Mouse (Mus musculus) spleen, embryonic (tissue): ENCODE measurements at regions not wholly inside any gene's neighbourhood (a gene's known extent, or its start where the extent isn't known, plus 50 kb on each side); places are given as distances from the start of the nearest gene placed in this dataset.
"Not testable (repeated sequence)": the region's sequence is repeated elsewhere in the genome, so short reads cannot be mapped to it uniquely, and the experiment has no call there.

Experiments
- CTCF ChIA-PET: fragments of 350-600 bp; sonication (Branson Sonifier 250); formaldehyde crosslinking; loops from one replicate; lab custom pipeline; 2022; lab: Charles Lee

DNA sequence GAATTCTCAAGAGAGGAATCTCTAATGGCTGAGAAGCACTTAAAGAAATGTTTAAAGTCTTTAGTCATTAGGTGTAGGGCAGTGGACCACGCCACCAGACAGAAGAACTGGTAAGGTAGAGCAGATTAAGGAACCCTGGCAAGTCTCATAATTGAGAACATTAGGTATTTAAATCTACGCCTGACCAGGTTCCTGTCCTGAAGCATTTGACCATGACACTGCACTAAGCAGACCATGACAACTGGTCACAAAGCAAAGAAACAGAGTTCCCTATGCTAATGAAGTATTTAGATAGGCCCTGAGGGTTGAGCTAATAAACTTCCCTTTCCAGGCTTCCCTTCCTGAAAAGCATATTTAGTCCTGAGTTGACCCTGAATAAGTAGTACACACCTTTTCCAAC is 562.3 kb downstream of the Cdh11 start:
- CTCF ChIA-PET: no interaction called here

DNA sequence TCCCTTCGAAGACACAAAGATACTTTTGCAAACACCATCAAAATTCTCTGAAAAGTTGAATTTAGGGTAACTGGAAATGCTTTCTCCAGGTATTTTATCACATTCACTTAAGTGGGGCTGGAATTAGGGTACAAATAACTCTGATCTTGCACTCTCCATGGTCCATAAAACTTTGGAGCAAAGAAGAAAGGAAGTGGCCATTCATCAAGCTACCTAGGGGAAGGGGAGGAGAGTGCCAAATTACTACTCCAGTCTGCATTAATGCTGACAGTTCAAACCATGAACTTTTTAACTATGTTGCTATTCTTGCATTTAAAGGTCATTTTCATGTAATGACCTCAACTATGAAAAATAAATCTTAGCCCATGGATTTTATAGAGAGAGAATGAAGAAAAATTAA is 579.8 kb downstream of the Cdh11 start:
- CTCF ChIA-PET: no interaction called here

GRCm38 (mm10) chr8:102159541-102160197 is 625.8 kb downstream of the Cdh11 start:
- CTCF ChIA-PET: interaction anchor here (0.6 kb wide), 1 partner anchor 9 kb away, joined by 4 read pairs; no protein-coding TSS in a partner anchor

DNA sequence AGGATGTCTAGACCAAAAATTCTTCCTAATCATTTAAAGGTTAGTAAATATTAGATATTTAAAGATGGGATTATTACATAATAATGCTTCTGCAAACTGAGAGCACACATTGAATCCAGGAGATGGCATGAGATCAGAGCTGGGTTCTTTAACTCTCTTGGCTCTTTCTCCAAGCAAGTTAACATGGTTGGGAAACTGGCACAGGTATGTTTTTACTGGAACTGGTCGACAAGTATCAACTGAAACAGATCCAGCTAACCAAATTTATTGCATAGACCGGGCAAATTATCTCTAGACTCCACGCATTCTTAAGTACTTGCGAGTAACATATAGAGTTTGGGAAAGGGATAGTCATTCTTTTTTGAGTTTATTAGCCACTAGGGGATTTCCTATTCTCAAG is 666.8 kb downstream of the Cdh11 start:
- CTCF ChIA-PET: no interaction called here

DNA sequence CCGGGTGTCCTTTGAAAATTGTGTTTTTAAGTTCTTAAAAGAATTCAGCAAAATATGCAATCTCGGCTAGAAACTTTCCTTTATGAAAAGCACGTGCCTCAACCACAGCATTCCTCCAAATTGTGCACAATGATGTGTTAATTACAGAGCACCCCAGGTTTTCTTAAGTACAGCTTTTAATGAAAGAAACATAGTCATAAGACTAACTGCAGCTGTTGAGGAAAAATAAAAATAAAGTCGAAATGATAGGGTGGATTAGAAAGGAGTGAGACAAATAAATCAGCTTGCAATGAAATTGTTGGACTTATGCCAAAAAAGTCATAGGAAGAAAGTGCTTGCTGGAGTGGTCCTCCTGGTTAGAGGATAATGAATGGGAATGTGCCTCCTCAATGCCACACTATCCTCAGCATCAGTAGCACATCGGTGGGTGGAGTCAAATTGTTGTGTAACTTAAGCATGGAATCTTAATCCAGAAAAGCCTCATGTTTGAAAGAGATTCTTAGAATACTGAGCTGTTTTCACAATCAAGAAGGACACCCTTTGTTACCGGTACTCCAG is 668.5 kb downstream of the Cdh11 start:
- CTCF ChIA-PET: no interaction called here

DNA sequence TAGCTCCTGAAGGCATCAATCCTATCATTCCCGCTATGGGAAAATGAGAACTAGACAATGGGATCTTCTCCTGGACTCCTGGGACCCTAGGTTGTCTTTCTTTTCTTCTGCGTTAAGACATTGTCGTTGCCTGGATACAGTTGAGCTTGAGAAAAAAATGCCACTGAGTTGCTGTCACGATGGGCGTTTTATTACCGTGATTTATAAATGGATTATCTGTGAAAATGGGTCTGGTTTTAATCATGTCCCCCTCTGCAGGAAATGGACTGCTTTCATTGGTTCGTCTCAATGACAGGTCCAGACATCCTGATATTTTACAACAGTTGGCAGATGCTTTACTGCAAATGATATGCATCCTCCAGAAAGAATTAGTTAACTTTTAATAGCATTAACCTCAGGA is 681.7 kb downstream of the Cdh11 start:
- CTCF ChIA-PET: no interaction called here

- CTCF ChIA-PET: no interaction called here
Measured at GRCm38 (mm10) chr8:102096726-102097125, 688.7 kb downstream of the Cdh11 start.

DNA sequence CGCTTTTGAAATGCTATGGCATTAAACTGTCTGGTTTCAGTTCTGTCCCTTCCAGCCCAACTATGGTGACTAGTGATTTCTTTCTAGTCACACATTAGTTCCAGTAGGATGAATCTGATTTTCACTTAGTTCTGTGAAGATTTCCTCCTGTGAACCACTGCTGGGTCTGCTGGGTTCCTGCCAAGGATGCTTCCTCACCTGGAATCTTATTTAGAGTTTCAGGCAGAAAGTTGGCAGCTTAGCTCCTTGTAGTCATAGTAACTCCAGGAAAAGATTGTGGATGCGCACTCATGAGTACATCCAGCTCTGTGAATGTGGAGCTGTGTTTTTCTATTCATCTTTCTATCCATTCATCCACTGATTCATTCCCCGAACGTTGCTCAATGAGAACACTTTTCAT is 699.5 kb downstream of the Cdh11 start:
- CTCF ChIA-PET: no interaction called here

- CTCF ChIA-PET: no interaction called here
Measured at GRCm38 (mm10) chr8:102075611-102076010, 709.8 kb downstream of the Cdh11 start.

DNA sequence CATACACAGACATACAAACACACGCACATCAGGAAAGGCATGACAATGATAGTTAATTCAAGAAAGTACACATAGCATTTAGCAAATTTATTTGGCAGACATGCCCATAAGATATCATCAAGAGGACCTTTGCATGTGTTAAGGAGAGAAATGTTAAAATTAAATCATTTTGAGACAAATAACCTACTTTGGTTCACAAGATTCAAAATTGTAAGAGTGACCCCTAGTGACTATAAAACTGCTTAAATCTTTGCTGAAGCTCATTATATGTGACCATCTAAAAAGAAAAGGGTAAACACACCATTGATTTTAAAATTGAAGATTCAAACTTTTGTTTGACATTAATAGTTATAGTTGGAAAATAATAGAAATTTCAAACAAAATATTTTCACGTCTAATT is 721.3 kb downstream of the Cdh11 start:
- CTCF ChIA-PET: no interaction called here

- CTCF ChIA-PET: no interaction called here
Measured at GRCm38 (mm10) chr8:102053429-102053828, 732.0 kb downstream of the Cdh11 start.

DNA sequence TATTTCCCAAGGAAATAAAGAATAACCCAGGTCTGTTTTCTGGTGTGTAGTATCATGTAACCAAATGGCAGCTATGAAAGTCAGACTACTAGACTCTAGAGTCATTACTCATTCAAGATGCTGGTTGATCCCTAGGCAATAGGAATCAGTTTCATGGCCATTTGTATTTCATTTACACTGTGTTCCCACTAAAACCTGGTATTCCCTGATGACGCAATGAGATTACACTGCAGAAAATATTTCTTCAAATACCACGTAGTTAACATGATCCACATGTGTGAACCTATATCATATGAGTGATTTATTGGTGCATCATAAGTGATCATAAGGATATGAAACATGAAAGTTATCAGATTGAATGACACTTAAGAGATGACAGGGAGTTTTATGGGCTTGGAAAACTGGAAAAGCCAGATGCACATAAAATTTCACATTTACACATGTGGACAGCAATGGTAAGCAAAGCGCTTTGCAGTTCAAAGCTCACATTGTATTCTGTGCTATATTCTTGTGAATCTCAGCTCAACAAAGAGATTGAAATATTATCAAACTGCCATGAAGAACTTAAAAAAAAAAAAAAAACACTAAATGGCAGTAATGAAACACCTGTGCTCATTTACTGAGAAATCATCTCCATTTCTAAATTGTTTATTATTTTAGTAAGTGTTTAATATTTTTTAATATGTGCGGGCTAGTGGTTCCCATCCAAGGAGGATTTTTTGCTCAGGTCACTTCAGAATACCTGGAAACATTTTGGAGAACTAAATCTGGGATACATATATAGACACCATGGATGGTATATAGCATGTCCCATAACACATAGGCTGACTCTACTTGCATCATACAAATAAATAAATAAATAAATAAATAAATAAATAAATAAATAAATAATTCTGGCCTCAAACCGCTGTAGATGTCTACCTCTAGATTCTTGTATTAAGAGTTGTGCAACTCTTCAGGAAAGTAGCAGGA is 758.2 kb downstream of the Cdh11 start:
- CTCF ChIA-PET: no interaction called here

GRCm38 (mm10) chr8:102024472-102024871 is 761.0 kb downstream of the Cdh11 start:
- CTCF ChIA-PET: no interaction called here

- CTCF ChIA-PET: no interaction called here
Measured at GRCm38 (mm10) chr8:102017776-102018175, 767.7 kb downstream of the Cdh11 start.

DNA sequence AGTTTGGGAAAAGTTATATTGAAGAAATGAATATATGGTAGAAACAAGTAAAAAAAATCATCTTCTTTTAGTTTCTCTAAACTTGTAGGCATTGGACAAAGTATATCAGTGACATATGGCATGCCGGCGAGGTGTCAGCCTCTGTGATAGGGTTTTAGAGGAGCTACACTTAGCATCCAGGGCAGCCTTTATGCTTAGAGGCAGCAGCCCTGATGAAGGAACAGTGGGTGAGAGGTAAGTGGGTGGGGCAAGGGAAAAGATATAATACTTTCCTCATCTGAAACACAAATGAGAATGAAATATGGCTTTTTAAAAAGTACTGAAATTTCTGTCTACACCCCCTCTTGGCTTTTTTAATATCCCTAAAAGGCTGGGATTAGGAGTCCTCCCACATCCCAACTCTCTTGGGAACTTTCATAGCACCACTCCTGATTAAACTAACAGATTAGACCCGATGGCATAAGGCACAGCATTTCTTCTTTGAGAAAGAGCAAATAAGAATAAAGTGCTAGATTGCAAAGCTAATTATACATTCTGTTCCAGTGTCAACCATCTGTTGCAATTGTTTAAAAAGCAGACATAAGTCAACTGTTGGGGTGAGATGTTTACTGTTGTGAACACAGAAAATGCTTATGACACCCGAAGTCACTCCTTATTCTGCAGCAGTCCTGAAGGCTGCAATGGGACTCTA is 785.0 kb downstream of the Cdh11 start:
- CTCF ChIA-PET: no interaction called here

- CTCF ChIA-PET: not testable (repeated sequence)
Measured at GRCm38 (mm10) chr8:101996761-101997160, 788.7 kb downstream of the Cdh11 start.

DNA sequence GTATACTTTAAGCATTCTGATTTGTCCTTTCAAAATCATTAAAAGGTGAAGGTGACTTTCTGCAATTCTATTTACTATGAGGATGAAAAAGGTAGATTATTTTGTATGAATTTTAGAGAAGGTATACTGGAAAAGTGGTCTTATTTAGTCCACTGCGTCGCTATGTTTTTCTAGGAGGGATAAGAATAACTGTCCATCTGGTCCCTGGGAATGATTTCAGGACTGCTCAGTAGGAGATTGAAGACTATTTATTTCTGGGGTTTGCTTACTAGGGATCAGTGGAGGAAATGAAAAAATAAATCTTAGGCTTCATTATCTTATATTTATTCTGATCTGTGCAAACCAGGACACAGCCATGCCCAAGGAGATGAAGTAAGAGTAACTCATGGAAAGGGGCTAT is 828.6 kb downstream of the Cdh11 start:
- CTCF ChIA-PET: no interaction called here

DNA sequence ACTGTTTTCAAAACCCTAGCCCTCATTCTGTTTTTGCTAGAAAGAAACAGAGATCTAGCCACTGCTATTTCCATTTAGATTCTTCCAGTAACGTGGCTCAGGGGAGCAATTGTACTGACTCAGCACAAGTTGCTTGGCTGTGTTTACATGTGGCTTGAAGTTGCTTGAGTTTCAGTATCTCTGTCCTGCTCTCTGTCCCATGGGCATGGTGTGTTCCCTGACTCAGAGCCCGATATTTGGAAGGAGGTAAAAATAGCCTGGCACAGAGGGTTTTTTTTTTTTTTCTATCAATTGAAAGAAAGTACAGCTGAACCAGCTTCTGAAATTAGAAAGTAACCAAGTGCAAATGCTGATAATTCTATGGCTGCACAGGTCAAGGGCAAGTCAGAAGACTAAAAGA is 834.8 kb downstream of the Cdh11 start:
- CTCF ChIA-PET: no interaction called here

DNA sequence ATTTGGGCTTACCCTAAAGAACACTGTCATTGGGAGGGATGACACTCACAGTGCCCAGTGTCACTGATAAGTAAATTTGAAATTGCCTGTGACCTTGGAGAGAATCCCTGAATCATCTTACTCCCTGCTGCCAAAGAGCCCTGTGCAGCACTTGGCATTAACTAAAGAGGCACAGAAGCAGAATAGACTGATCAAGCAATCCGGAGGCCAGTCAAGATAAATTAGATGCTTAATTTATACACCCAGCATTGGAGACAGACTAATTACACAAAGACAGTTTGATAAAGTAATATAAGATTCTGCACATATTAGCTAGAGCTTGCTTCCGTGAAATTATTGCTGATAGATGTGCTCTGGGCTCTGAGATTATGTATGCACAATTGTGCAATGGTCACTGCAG is 847.6 kb downstream of the Cdh11 start:
- CTCF ChIA-PET: no interaction called here

DNA sequence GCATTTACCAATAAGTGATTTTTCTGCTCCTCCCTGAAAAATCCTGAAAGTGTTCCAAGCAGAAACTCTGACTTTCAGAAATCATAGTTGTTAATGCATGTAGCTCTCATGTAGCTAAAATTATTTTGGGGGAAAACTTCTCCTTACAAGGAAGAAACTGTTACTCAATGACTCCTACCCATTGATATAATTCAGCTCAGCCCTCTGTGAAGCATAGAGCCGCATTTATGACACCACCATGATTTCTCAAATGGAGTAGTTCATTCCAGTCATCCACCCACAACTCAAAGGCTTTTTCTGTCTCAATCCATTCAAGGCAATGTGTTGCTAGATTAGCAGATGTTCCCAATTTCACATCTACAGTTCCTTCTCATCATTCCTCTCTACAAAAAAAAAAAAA is 871.8 kb downstream of the Cdh11 start:
- CTCF ChIA-PET: no interaction called here
